Mouse (Mus musculus): ENCODE data around the gene Gpbar1.

DNA sequence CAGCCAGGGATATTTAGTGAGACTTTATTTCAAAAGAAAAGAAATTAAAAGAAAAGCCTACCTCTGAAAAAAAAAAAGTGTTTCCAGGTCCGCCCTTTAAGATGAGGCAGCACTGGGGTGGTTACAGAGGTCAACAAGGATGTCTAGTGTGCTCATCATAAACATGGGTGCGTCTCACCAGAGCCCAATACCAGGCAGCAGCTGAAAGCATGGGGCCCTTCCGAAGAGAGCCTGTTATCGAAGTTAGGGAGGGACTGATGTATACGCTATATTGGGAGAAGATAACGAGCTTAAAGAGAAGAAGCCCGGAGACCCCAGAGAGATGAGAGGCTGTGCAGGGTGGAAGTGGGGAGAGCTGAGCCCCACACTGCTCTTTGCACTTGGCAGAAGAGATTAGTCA is 39.2 kb upstream of the Gpbar1 start:
- TF ChIP-seq CTCF (IDR thresholded peaks at IDR 0.05; ENCODE audit: extremely low read depth, insufficient read depth, insufficient read length, insufficient replicate concordance) (no peak), POLR2A (IDR thresholded peaks at IDR 0.05; ENCODE audit: low read depth, low read length) (no peak)
